Mouse (Mus musculus): Measurements from ENCODE around the gene Zbtb20. TPM values are rescaled to one million over a fixed set of nuclear protein-coding genes. Genes with fewer than 3 reads are reported as not detected.

Gene Zbtb20
- polyA plus RNA-seq, 1 experiment from 2014 or later = 44.6 TPM

- no peak overlapping the region for H3K4me3 ChIP-seq (ENCODE audit: low read length)
- no peak for ATAC-seq (ENCODE audit: low FRiP score, low TSS enrichment)
- 91% methylated on average over 3 of the region's 3 CpGs for WGBS
Observed at GRCm38 (mm10) chr16:43405089-43405488, 529.4 kb downstream of the Zbtb20 start.

GRCm38 (mm10) chr16:43407594-43408142 is 532.0 kb downstream of the Zbtb20 start:
- Histone ChIP-seq H3K27me3 (ENCODE audit: insufficient read depth, low read length) (no peaks in the 10 kb centered on the region), H3K27ac (ENCODE audit: low read length) (no peak overlapping the region), H3K4me2 (replicated peaks; ENCODE audit: low read depth, low read length) (no peak overlapping the region), H3K36me3 (ENCODE audit: insufficient read depth, low read length) (no peaks in the 10 kb centered on the region), H3K9me3 (ENCODE audit: low read length) (no peaks in the 10 kb centered on the region), H3K9ac (replicated peaks; ENCODE audit: low read length) (no peak overlapping the region), H3K4me1 (ENCODE audit: insufficient read depth, low read length) (peaks cover 9% of the 10 kb centered on the region), H3K4me3 (ENCODE audit: low read length) (no peak overlapping the region)
- peak; percentile 74 for ATAC-seq (ENCODE audit: low FRiP score, low TSS enrichment)
- 56% methylated on average over 2 of the region's 2 CpGs for WGBS

More at GRCm38 (mm10) chr16:43405089-43405488, 529.4 kb downstream of the Zbtb20 start:
- Histone ChIP-seq H3K9ac (replicated peaks; ENCODE audit: low read length) (no peak overlapping the region), H3K27ac (ENCODE audit: low read length) (no peak overlapping the region), H3K4me2 (replicated peaks; ENCODE audit: low read depth, low read length) (no peak overlapping the region), H3K4me1 (ENCODE audit: insufficient read depth, low read length) (peaks cover 9% of the 10 kb centered on the region), H3K36me3 (ENCODE audit: insufficient read depth, low read length) (no peaks in the 10 kb centered on the region), H3K27me3 (ENCODE audit: insufficient read depth, low read length) (no peaks in the 10 kb centered on the region), H3K9me3 (ENCODE audit: low read length) (no peaks in the 10 kb centered on the region)

- 84% methylated on average over 5 of the region's 5 CpGs for WGBS
- Histone ChIP-seq H3K4me3 (ENCODE audit: low read length) (no peak overlapping the region), H3K27ac (ENCODE audit: low read length) (no peak overlapping the region), H3K4me1 (ENCODE audit: insufficient read depth, low read length) (peaks cover 9% of the 10 kb centered on the region), H3K4me2 (replicated peaks; ENCODE audit: low read depth, low read length) (no peak overlapping the region), H3K36me3 (ENCODE audit: insufficient read depth, low read length) (no peaks in the 10 kb centered on the region), H3K9me3 (ENCODE audit: low read length) (no peaks in the 10 kb centered on the region), H3K27me3 (ENCODE audit: insufficient read depth, low read length) (no peaks in the 10 kb centered on the region), H3K9ac (replicated peaks; ENCODE audit: low read length) (no peak overlapping the region)
- ATAC-seq (ENCODE audit: low FRiP score, low TSS enrichment) = no peak
Observed at GRCm38 (mm10) chr16:43408622-43409021, 532.9 kb downstream of the Zbtb20 start.

GRCm38 (mm10) chr16:43409108-43409909 is 533.6 kb downstream of the Zbtb20 start:
- no peak overlapping the region for H3K4me2 ChIP-seq (replicated peaks; ENCODE audit: low read depth, low read length)
- no peaks in the 10 kb centered on the region for H3K27me3 ChIP-seq (ENCODE audit: insufficient read depth, low read length)
- H3K4me1 ChIP-seq (ENCODE audit: insufficient read depth, low read length) = peaks cover 9% of the 10 kb centered on the region
- no peak overlapping the region for H3K4me3 ChIP-seq (ENCODE audit: low read length)
- H3K27ac ChIP-seq (ENCODE audit: low read length) = 0 out of 2 replicates have a peak overlapping the region, but pooled peaks have one; percentile 23
- no peaks in the 10 kb centered on the region for H3K9me3 ChIP-seq (ENCODE audit: low read length)
- WGBS = 40% methylated on average over 4 of the region's 4 CpGs
- ATAC-seq (ENCODE audit: low FRiP score, low TSS enrichment) = no peak
- H3K9ac ChIP-seq (replicated peaks; ENCODE audit: low read length) = no peak overlapping the region
- H3K36me3 ChIP-seq (ENCODE audit: insufficient read depth, low read length) = no peaks in the 10 kb centered on the region

GRCm38 (mm10) chr16:43409910-43410612 is 534.4 kb downstream of the Zbtb20 start:
- 79% methylated on average over 12 of the region's 12 CpGs for WGBS
- no peak for ATAC-seq (ENCODE audit: low FRiP score, low TSS enrichment)
- no peak overlapping the region for H3K4me2 ChIP-seq (replicated peaks; ENCODE audit: low read depth, low read length)
- no peak overlapping the region for H3K9ac ChIP-seq (replicated peaks; ENCODE audit: low read length)
- H3K27ac ChIP-seq (ENCODE audit: low read length) = no peak overlapping the region
- no peaks in the 10 kb centered on the region for H3K36me3 ChIP-seq (ENCODE audit: insufficient read depth, low read length)
- no peaks in the 10 kb centered on the region for H3K9me3 ChIP-seq (ENCODE audit: low read length)
- H3K4me3 ChIP-seq (ENCODE audit: low read length) = no peak overlapping the region
- no peaks in the 10 kb centered on the region for H3K27me3 ChIP-seq (ENCODE audit: insufficient read depth, low read length)
- H3K4me1 ChIP-seq (ENCODE audit: insufficient read depth, low read length) = peaks cover 9% of the 10 kb centered on the region

GRCm38 (mm10) chr16:43410613-43410974 is 534.9 kb downstream of the Zbtb20 start:
- H3K9ac ChIP-seq (replicated peaks; ENCODE audit: low read length) = no peak overlapping the region
- WGBS = 80% methylated on average over 7 of the region's 7 CpGs
- H3K36me3 ChIP-seq (ENCODE audit: insufficient read depth, low read length) = no peaks in the 10 kb centered on the region
- no peaks in the 10 kb centered on the region for H3K9me3 ChIP-seq (ENCODE audit: low read length)
- no peaks in the 10 kb centered on the region for H3K27me3 ChIP-seq (ENCODE audit: insufficient read depth, low read length)
- no peak for ATAC-seq (ENCODE audit: low FRiP score, low TSS enrichment)
- H3K4me1 ChIP-seq (ENCODE audit: insufficient read depth, low read length) = peaks cover 9% of the 10 kb centered on the region
- H3K4me2 ChIP-seq (replicated peaks; ENCODE audit: low read depth, low read length) = no peak overlapping the region
- no peak overlapping the region for H3K27ac ChIP-seq (ENCODE audit: low read length)
- no peak overlapping the region for H3K4me3 ChIP-seq (ENCODE audit: low read length)

GRCm38 (mm10) chr16:43415864-43416263 is 540.2 kb downstream of the Zbtb20 start:
- Histone ChIP-seq H3K4me3 (ENCODE audit: low read length) (no peak overlapping the region), H3K4me2 (replicated peaks; ENCODE audit: low read depth, low read length) (no peak overlapping the region)
- 54% methylated on average over 4 of the region's 4 CpGs for WGBS

GRCm38 (mm10) chr16:43419923-43420322 is 544.2 kb downstream of the Zbtb20 start:
- Histone ChIP-seq H3K27ac (ENCODE audit: low read length) (no peak overlapping the region), H3K4me1 (ENCODE audit: insufficient read depth, low read length) (no peaks in the 10 kb centered on the region), H3K9ac (replicated peaks; ENCODE audit: low read length) (no peak overlapping the region), H3K4me2 (replicated peaks; ENCODE audit: low read depth, low read length) (no peak overlapping the region), H3K9me3 (ENCODE audit: low read length) (no peaks in the 10 kb centered on the region), H3K36me3 (ENCODE audit: insufficient read depth, low read length) (no peaks in the 10 kb centered on the region), H3K4me3 (ENCODE audit: low read length) (no peak overlapping the region), H3K27me3 (ENCODE audit: insufficient read depth, low read length) (no peaks in the 10 kb centered on the region)
- 48% methylated on average over 2 of the region's 2 CpGs for WGBS
- no peak for ATAC-seq (ENCODE audit: low FRiP score, low TSS enrichment)

More at GRCm38 (mm10) chr16:43415864-43416263, 540.2 kb downstream of the Zbtb20 start:
- no peak for ATAC-seq (ENCODE audit: low FRiP score, low TSS enrichment)
- H3K4me1 ChIP-seq (ENCODE audit: insufficient read depth, low read length) = no peaks in the 10 kb centered on the region
- H3K36me3 ChIP-seq (ENCODE audit: insufficient read depth, low read length) = no peaks in the 10 kb centered on the region
- H3K9ac ChIP-seq (replicated peaks; ENCODE audit: low read length) = no peak overlapping the region
- no peaks in the 10 kb centered on the region for H3K9me3 ChIP-seq (ENCODE audit: low read length)
- H3K27me3 ChIP-seq (ENCODE audit: insufficient read depth, low read length) = no peaks in the 10 kb centered on the region
- H3K27ac ChIP-seq (ENCODE audit: low read length) = no peak overlapping the region

- WGBS = 93% methylated on average over 2 of the region's 2 CpGs
- Histone ChIP-seq H3K4me2 (replicated peaks; ENCODE audit: low read depth, low read length) (no peak overlapping the region), H3K9ac (replicated peaks; ENCODE audit: low read length) (no peak overlapping the region), H3K4me1 (ENCODE audit: insufficient read depth, low read length) (no peaks in the 10 kb centered on the region), H3K27ac (ENCODE audit: low read length) (no peak overlapping the region), H3K4me3 (ENCODE audit: low read length) (no peak overlapping the region), H3K27me3 (ENCODE audit: insufficient read depth, low read length) (no peaks in the 10 kb centered on the region), H3K36me3 (ENCODE audit: insufficient read depth, low read length) (no peaks in the 10 kb centered on the region), H3K9me3 (ENCODE audit: low read length) (no peaks in the 10 kb centered on the region)
- no peak for ATAC-seq (ENCODE audit: low FRiP score, low TSS enrichment)
Observed at GRCm38 (mm10) chr16:43428955-43429354, 553.3 kb downstream of the Zbtb20 start.

GRCm38 (mm10) chr16:43430030-43430429 is 554.3 kb downstream of the Zbtb20 start:
- no peak overlapping the region for H3K4me3 ChIP-seq (ENCODE audit: low read length)
- H3K27ac ChIP-seq (ENCODE audit: low read length) = no peak overlapping the region
- no peaks in the 10 kb centered on the region for H3K27me3 ChIP-seq (ENCODE audit: insufficient read depth, low read length)
- ATAC-seq (ENCODE audit: low FRiP score, low TSS enrichment) = no peak
- H3K36me3 ChIP-seq (ENCODE audit: insufficient read depth, low read length) = no peaks in the 10 kb centered on the region
- H3K9ac ChIP-seq (replicated peaks; ENCODE audit: low read length) = no peak overlapping the region
- 79% methylated on average over 4 of the region's 4 CpGs for WGBS
- no peaks in the 10 kb centered on the region for H3K4me1 ChIP-seq (ENCODE audit: insufficient read depth, low read length)
- H3K9me3 ChIP-seq (ENCODE audit: low read length) = no peaks in the 10 kb centered on the region
- H3K4me2 ChIP-seq (replicated peaks; ENCODE audit: low read depth, low read length) = no peak overlapping the region
